ENCODE assay signal across 8 mouse cellular contexts in genomic region chr6:72362132-72363028, GRCm38 (mm10). TPM values are rescaled to one million over a fixed set of nuclear protein-coding genes. Genes with fewer than 3 reads are reported as not detected.
DNase-seq lines count a peak whose midpoint lies in the region; ATAC-seq and TF ChIP-seq lines count a peak whose summit lies in the region.

No protein-coding gene starts in this region.

- peak; percentile 99 for DNase-seq in CH12.LX (ENCODE audit: extremely low read depth)
- peak; percentile 97 for DNase-seq in c-Kit-positive CD71-positive TER-119-negative erythroid progenitor cells, embryonic 14.5 days (ENCODE audit: low read depth)
- peak; percentile 95 for DNase-seq in forebrain, embryonic 11.5 days (ENCODE audit: low spot score)
- peak; percentile 94 to 98 for DNase-seq in kidney, postnatal 36 days
- peak; percentile 99 for DNase-seq in telencephalon, adult 2 months (ENCODE audit: low read depth, low spot score)

- peak overlapping the region; percentile 74; the same call in 1 of the 2 replicates for H3K27ac ChIP-seq in CH12.LX (ENCODE audit: insufficient read depth, low read depth)
- peak overlapping the region; percentile 59; the same call in 1 of the 2 replicates for H3K27ac ChIP-seq in forebrain, embryonic 11.5 days (ENCODE audit: low read depth, low read length)
- peak overlapping the region; percentile 87 for H3K27ac ChIP-seq in heart, embryonic 16.5 days (ENCODE audit: low read length)
- peak overlapping the region; percentile 91 for H3K27ac ChIP-seq in liver, embryonic 15.5 days (replicated peaks)
- 0 out of 2 replicates have a peak overlapping the region, but pooled peaks have one; percentile 59 for H3K27ac ChIP-seq in neural tube, embryonic 12.5 days

- peaks cover 3 to 18% of the 10 kb centered on the region in 2 experiments; a peak in 3 of 4 replicates for H3K4me1 ChIP-seq in CH12.LX (ENCODE audit: control insufficient read depth in 1 of 2, insufficient read depth in 2 of 2)
- peaks cover 5% of the 10 kb centered on the region; the same call in 1 of the 2 replicates for H3K4me1 ChIP-seq in forebrain, embryonic 11.5 days (replicated peaks; ENCODE audit: control insufficient read depth, insufficient read depth, low read length)
- peaks cover 17% of the 10 kb centered on the region for H3K4me1 ChIP-seq in heart, embryonic 16.5 days (ENCODE audit: control insufficient read depth, insufficient read depth, low read length)
- H3K4me1 ChIP-seq in liver, embryonic 15.5 days (replicated peaks): peaks cover 62% of the 10 kb centered on the region
- H3K4me1 ChIP-seq in neural tube, embryonic 12.5 days: peaks cover 13% of the 10 kb centered on the region

- peak overlapping the region; percentile 79 to 98 (median 97) for H3K4me3 ChIP-seq in CH12.LX (replicated peaks in 1 of 3; ENCODE audit: low read depth in 2 of 3, low read length in 2 of 3, poor library complexity in 1 of 3)
- peak overlapping the region; percentile 80 for H3K4me3 ChIP-seq in forebrain, embryonic 11.5 days (ENCODE audit: low read depth, low read length)
- peak overlapping the region; percentile 94 for H3K4me3 ChIP-seq in heart, embryonic 16.5 days (ENCODE audit: low read length)
- peak overlapping the region; percentile 70 for H3K4me3 ChIP-seq in liver, embryonic 15.5 days (replicated peaks)
- H3K4me3 ChIP-seq in neural tube, embryonic 12.5 days: peak overlapping the region; percentile 62

- no peak for TF ChIP-seq EP300 in CH12.LX (IDR thresholded peaks at IDR 0.05; ENCODE audit: low read length)

- no peaks in the 10 kb centered on the region for H3K27me3 ChIP-seq in CH12.LX (replicated peaks)
- no peaks in the 10 kb centered on the region for H3K27me3 ChIP-seq in forebrain, embryonic 11.5 days (ENCODE audit: control insufficient read depth, insufficient read depth, low read length)
- no peaks in the 10 kb centered on the region for H3K27me3 ChIP-seq in heart, embryonic 16.5 days (ENCODE audit: control insufficient read depth, insufficient read depth, low read length)
- H3K27me3 ChIP-seq in liver, embryonic 15.5 days: peaks cover under 1% of the 10 kb centered on the region; the same call in 1 of the 2 replicates
- no peaks in the 10 kb centered on the region for H3K27me3 ChIP-seq in neural tube, embryonic 12.5 days (replicated peaks)

- H3K79me2 ChIP-seq in CH12.LX (replicated peaks; ENCODE audit: control insufficient read depth, extremely low read depth, insufficient read depth, poor library complexity, severe bottlenecking): peaks cover 15% of the 10 kb centered on the region

- in situ Hi-C loops in CH12.LX (cut with MboI; ENCODE audit: low pct_ligation_motif_present, low pct_unique_long_range_greater_than_20kb, low sequenced_read_pairs): no loop called here

- no peaks in the 10 kb centered on the region for H3K9me3 ChIP-seq in CH12.LX (replicated peaks; ENCODE audit: low read length)
- no peaks in the 10 kb centered on the region for H3K9me3 ChIP-seq in forebrain, embryonic 11.5 days (ENCODE audit: control insufficient read depth, low read length)
- no peaks in the 10 kb centered on the region for H3K9me3 ChIP-seq in heart, embryonic 16.5 days (replicated peaks; ENCODE audit: control insufficient read depth, low read length)
- H3K9me3 ChIP-seq in liver, embryonic 15.5 days (replicated peaks): no peaks in the 10 kb centered on the region
- H3K9me3 ChIP-seq in neural tube, embryonic 12.5 days: no peaks in the 10 kb centered on the region

- ATAC-seq in forebrain, embryonic 11.5 days (replicated peaks; ENCODE audit: low FRiP score): peak; percentile 99
- peak; percentile 97 for ATAC-seq in heart, embryonic 16.5 days (replicated peaks; ENCODE audit: extremely low read depth, insufficient read depth, low FRiP score)
- ATAC-seq in liver, embryonic 15.5 days (ENCODE audit: insufficient read depth): peak; percentile 95
- peak; percentile 99 for ATAC-seq in neural tube, embryonic 12.5 days (ENCODE audit: low FRiP score, low read depth)

- no peak for TF ChIP-seq RAD21 in CH12.LX (IDR thresholded peaks at IDR 0.05; ENCODE audit: low read depth, low read length)

- TF ChIP-seq CTCF in CH12.LX (conservative IDR thresholded peaks at IDR 0.05 in 1 of 2, IDR thresholded peaks at IDR 0.05 in 1 of 2; ENCODE audit: low read depth in 2 of 2, low read length in 2 of 2): peak in 1 of 2 experiments; percentile 50; a peak in 2 of 4 replicates

- H3K4me2 ChIP-seq in CH12.LX (ENCODE audit: insufficient read depth, low read depth, poor library complexity, severe bottlenecking): peak overlapping the region; percentile 72
- peak overlapping the region; percentile 76 for H3K4me2 ChIP-seq in forebrain, embryonic 11.5 days (ENCODE audit: low read depth, low read length, severe bottlenecking)
- H3K4me2 ChIP-seq in heart, embryonic 16.5 days (ENCODE audit: low read depth, low read length): peak overlapping the region; percentile 90
- peak overlapping the region; percentile 83 for H3K4me2 ChIP-seq in liver, embryonic 15.5 days
- peak overlapping the region; percentile 87 for H3K4me2 ChIP-seq in neural tube, embryonic 12.5 days (replicated peaks)

- dilution Hi-C loops in CH12.LX (cut with MboI; ENCODE audit: extremely low pct_ligation_motif_present, extremely low pct_unique_long_range_greater_than_20kb, low sequenced_read_pairs): no loop called here

- peak; percentile 88 for TF ChIP-seq POLR2A in CH12.LX (IDR thresholded peaks at IDR 0.05; ENCODE audit: low read depth, low read length)

- peaks cover 31 to 39% of the 10 kb centered on the region in 2 experiments for H3K36me3 ChIP-seq in CH12.LX (replicated peaks in 1 of 2; ENCODE audit: control insufficient read depth in 1 of 2, insufficient read depth in 1 of 2, low read length in 1 of 2)
- no peaks in the 10 kb centered on the region; the same call in 1 of the 2 replicates for H3K36me3 ChIP-seq in forebrain, embryonic 11.5 days (ENCODE audit: control insufficient read depth, insufficient read depth, low read length)
- H3K36me3 ChIP-seq in heart, embryonic 16.5 days (ENCODE audit: control insufficient read depth, insufficient read depth): peaks cover 10% of the 10 kb centered on the region; the same call in 1 of the 2 replicates
- H3K36me3 ChIP-seq in liver, embryonic 15.5 days (replicated peaks): peaks cover 36% of the 10 kb centered on the region
- H3K36me3 ChIP-seq in neural tube, embryonic 12.5 days: peaks cover 33% of the 10 kb centered on the region

- peak overlapping the region; percentile 90 for H3K9ac ChIP-seq in CH12.LX (ENCODE audit: insufficient read depth, low read depth)
- peak overlapping the region; percentile 72 for H3K9ac ChIP-seq in forebrain, embryonic 11.5 days (ENCODE audit: low read length)
- peak overlapping the region; percentile 85 for H3K9ac ChIP-seq in heart, embryonic 16.5 days (ENCODE audit: low read length)
- H3K9ac ChIP-seq in liver, embryonic 15.5 days: peak overlapping the region; percentile 73
- peak overlapping the region; percentile 68 for H3K9ac ChIP-seq in neural tube, embryonic 12.5 days

- under 1% methylated on average over 42 of the region's 42 CpGs for WGBS in forebrain, embryonic 11.5 days
- under 1% methylated on average over 42 of the region's 42 CpGs for WGBS in heart, embryonic 16.5 days
- WGBS in liver, embryonic 15.5 days (ENCODE audit: insufficient replicate concordance): 0% methylated on average over 42 of the region's 42 CpGs
- under 1% methylated on average over 42 of the region's 42 CpGs for WGBS in neural tube, embryonic 12.5 days

RNA-seq across cellular contexts. Expression of gene Rnf181, which starts 4.4 kb away (rescaled TPM):
- total RNA-seq in CH12.LX (2012; rRNA removed): 51.0 and 63.2 TPM in 2 replicates
- 64.0 and 83.2 TPM in 2 replicates for total RNA-seq in CH12.LX (2014; rRNA removed)
- polyA plus RNA-seq in CH12.LX (2012; ENCODE audit: insufficient read length, low read depth): 73.7 and 88.7 TPM in 2 replicates
- polyA plus RNA-seq in forebrain, embryonic 11.5 days (2014; fragmentation: Nextera tagmentation; extraction: Ambion mirVana): 102 and 106 TPM in 2 replicates
- 92.2 and 93.6 TPM in 2 replicates for polyA plus RNA-seq in heart, embryonic 16.5 days (2015; fragmentation: Nextera tagmentation; extraction: Ambion mirVana)
- 82.5 and 88.5 TPM in 2 replicates for polyA plus RNA-seq in liver, embryonic 15.5 days (2015; fragmentation: Nextera tagmentation; extraction: Ambion mirVana)
- 108 and 109 TPM in 2 replicates for polyA plus RNA-seq in neural tube, embryonic 12.5 days (2016; fragmentation: Nextera tagmentation; extraction: Ambion mirVana)

RNA-seq across cellular contexts. Expression of gene Tmem150a, which starts 7.1 kb away (rescaled TPM):
- total RNA-seq in CH12.LX (2012; rRNA removed): 0.17 and 0.59 TPM in 2 replicates
- 0.24 TPM in 1 of 2 replicates, not detected in the other for total RNA-seq in CH12.LX (2014; rRNA removed)
- 0.82 and 0.93 TPM in 2 replicates for polyA plus RNA-seq in CH12.LX (2012; ENCODE audit: insufficient read length, low read depth)
- polyA plus RNA-seq in forebrain, embryonic 11.5 days (2014; fragmentation: Nextera tagmentation; extraction: Ambion mirVana): 4.2 and 4.6 TPM in 2 replicates
- 12.9 and 13.8 TPM in 2 replicates for polyA plus RNA-seq in heart, embryonic 16.5 days (2015; fragmentation: Nextera tagmentation; extraction: Ambion mirVana)
- 52.0 and 62.6 TPM in 2 replicates for polyA plus RNA-seq in liver, embryonic 15.5 days (2015; fragmentation: Nextera tagmentation; extraction: Ambion mirVana)
- polyA plus RNA-seq in neural tube, embryonic 12.5 days (2016; fragmentation: Nextera tagmentation; extraction: Ambion mirVana): 12.8 and 12.9 TPM in 2 replicates

RNA-seq across cellular contexts. Expression of gene 0610030E20Rik, which starts 15.3 kb away (rescaled TPM):
- total RNA-seq in CH12.LX (2012; rRNA removed) (9.9 and 11.7 TPM in 2 replicates), CH12.LX (2014; rRNA removed) (7.2 and 7.7 TPM in 2 replicates)
- polyA plus RNA-seq in CH12.LX (2012; ENCODE audit: insufficient read length, low read depth): 16.9 and 17.0 TPM in 2 replicates
- 21.4 and 21.5 TPM in 2 replicates for polyA plus RNA-seq in forebrain, embryonic 11.5 days (2014; fragmentation: Nextera tagmentation; extraction: Ambion mirVana)
- polyA plus RNA-seq in heart, embryonic 16.5 days (2015; fragmentation: Nextera tagmentation; extraction: Ambion mirVana): 16.0 TPM in 2 replicates
- polyA plus RNA-seq in liver, embryonic 15.5 days (2015; fragmentation: Nextera tagmentation; extraction: Ambion mirVana): 11.6 and 14.5 TPM in 2 replicates
- 24.8 and 25.8 TPM in 2 replicates for polyA plus RNA-seq in neural tube, embryonic 12.5 days (2016; fragmentation: Nextera tagmentation; extraction: Ambion mirVana)

RNA-seq across cellular contexts. Expression of gene Usp39, which starts 17.4 kb away (rescaled TPM):
- total RNA-seq in CH12.LX (2012; rRNA removed) (74.5 and 90.9 TPM in 2 replicates), CH12.LX (2014; rRNA removed) (138 TPM in 2 replicates)
- polyA plus RNA-seq in CH12.LX (2012; ENCODE audit: insufficient read length, low read depth): 72.8 and 88.2 TPM in 2 replicates
- polyA plus RNA-seq in forebrain, embryonic 11.5 days (2014; fragmentation: Nextera tagmentation; extraction: Ambion mirVana): 109 and 113 TPM in 2 replicates
- 26.3 and 27.3 TPM in 2 replicates for polyA plus RNA-seq in heart, embryonic 16.5 days (2015; fragmentation: Nextera tagmentation; extraction: Ambion mirVana)
- 37.3 and 38.7 TPM in 2 replicates for polyA plus RNA-seq in liver, embryonic 15.5 days (2015; fragmentation: Nextera tagmentation; extraction: Ambion mirVana)
- 63.7 and 64.9 TPM in 2 replicates for polyA plus RNA-seq in neural tube, embryonic 12.5 days (2016; fragmentation: Nextera tagmentation; extraction: Ambion mirVana)

RNA-seq across cellular contexts. Expression of gene Vamp5, which starts 17.9 kb away (rescaled TPM):
- total RNA-seq in CH12.LX (2012; rRNA removed) (1.5 and 2.5 TPM in 2 replicates), CH12.LX (2014; rRNA removed) (0.50 and 0.59 TPM in 2 replicates)
- polyA plus RNA-seq in CH12.LX (2012; ENCODE audit: insufficient read length, low read depth): 0.90 and 2.2 TPM in 2 replicates
- polyA plus RNA-seq in forebrain, embryonic 11.5 days (2014; fragmentation: Nextera tagmentation; extraction: Ambion mirVana): 8.1 and 11.9 TPM in 2 replicates
- polyA plus RNA-seq in heart, embryonic 16.5 days (2015; fragmentation: Nextera tagmentation; extraction: Ambion mirVana): 40.1 and 46.0 TPM in 2 replicates
- 66.2 and 67.1 TPM in 2 replicates for polyA plus RNA-seq in liver, embryonic 15.5 days (2015; fragmentation: Nextera tagmentation; extraction: Ambion mirVana)
- 17.3 and 18.7 TPM in 2 replicates for polyA plus RNA-seq in neural tube, embryonic 12.5 days (2016; fragmentation: Nextera tagmentation; extraction: Ambion mirVana)

Comparison
In these comparisons a context has a peak if more than half of its experiments do, and no peak if none do; other contexts are left out.
1. Peak in every context shown above with its lines: DNase-seq, ATAC-seq, H3K4me3 ChIP-seq and H3K27ac ChIP-seq.